Mouse (Mus musculus): ENCODE measurements around the gene 4930556J24Rik. TPM values are rescaled to one million over a fixed set of nuclear protein-coding genes. Genes with fewer than 3 reads are reported as not detected.
"Not testable (repeated sequence)": the region's sequence is repeated elsewhere in the genome, so short reads cannot be mapped to it uniquely, and the experiment has no call there.

4930556J24Rik gene
- polyA plus RNA-seq, 1 experiment from 2014 or later = 0.37 TPM

DNA sequence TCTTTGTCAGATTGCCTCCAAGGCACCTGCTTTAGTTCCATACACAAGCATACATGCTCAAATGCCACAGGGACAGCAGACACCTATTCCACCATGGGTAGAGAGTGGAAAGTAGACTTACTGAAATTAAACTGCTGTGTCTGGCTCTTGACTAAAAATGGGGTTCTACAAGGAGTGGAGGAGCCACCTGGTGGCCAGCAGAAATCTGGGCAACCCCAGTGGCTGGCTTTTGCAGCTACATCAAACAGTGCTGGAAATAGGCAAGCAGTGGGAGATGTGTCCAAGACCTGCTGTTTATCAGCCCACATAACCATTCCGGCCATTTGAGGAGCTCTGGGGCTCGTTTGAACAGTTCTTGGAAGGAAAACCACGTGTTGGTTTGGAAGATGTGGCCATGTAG, 6.7 kb downstream of the 4930556J24Rik start:
- peaks cover 9% of the 10 kb centered on the region for H3K4me1 ChIP-seq
- H3K9me3 ChIP-seq = no peaks in the 10 kb centered on the region
- peaks cover 75% of the 10 kb centered on the region for H3K36me3 ChIP-seq
- no peak overlapping the region for H3K27ac ChIP-seq
- H3K4me2 ChIP-seq (replicated peaks) = no peak overlapping the region
- no peak overlapping the region for H3K4me3 ChIP-seq
- H3K27me3 ChIP-seq = no peaks in the 10 kb centered on the region
- H3K9ac ChIP-seq = no peak overlapping the region
- WGBS = 78% methylated on average over 3 of the region's 3 CpGs
- ATAC-seq (ENCODE audit: low FRiP score, low read depth) = no peak

DNA sequence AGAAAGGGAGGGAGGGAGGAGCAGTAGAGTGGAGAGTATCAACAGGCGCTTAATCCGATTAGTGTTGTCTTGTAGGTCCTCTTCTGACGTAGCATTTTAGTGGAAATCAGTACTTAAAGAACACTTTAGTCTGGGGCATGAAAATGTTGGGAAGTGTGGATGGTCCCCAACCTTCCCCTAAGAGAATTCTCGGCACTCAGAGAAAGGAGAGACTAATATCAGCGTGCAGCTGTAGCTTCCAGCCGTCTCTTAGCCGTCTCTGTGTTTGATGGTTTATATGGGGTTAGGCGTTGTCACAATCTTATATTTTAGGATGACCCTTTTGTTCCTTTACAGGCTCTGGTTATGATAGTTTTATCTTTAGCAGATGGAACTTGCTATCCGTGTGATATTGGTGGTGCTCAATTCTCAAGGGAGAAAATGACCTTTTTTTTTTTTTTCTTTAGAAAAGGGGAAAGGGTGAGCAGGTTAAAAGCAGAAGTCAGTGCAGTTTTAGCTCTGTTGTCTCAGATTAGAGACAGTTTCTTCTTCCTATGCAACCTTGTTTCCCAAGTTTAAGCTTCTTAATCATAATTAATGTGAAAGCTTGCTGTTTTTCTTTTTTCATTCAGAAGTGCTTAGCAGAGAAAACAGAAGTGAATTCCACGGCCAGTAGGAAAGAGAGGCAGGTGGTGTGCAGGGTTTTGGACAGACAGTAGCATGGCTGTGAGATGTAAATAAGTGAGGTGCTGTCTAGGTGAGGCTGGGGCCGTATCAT, 12.0 kb downstream of the 4930556J24Rik start:
- no peak for ATAC-seq (ENCODE audit: low FRiP score, low read depth)
- 15% methylated on average over 11 of the region's 11 CpGs for WGBS

DNA sequence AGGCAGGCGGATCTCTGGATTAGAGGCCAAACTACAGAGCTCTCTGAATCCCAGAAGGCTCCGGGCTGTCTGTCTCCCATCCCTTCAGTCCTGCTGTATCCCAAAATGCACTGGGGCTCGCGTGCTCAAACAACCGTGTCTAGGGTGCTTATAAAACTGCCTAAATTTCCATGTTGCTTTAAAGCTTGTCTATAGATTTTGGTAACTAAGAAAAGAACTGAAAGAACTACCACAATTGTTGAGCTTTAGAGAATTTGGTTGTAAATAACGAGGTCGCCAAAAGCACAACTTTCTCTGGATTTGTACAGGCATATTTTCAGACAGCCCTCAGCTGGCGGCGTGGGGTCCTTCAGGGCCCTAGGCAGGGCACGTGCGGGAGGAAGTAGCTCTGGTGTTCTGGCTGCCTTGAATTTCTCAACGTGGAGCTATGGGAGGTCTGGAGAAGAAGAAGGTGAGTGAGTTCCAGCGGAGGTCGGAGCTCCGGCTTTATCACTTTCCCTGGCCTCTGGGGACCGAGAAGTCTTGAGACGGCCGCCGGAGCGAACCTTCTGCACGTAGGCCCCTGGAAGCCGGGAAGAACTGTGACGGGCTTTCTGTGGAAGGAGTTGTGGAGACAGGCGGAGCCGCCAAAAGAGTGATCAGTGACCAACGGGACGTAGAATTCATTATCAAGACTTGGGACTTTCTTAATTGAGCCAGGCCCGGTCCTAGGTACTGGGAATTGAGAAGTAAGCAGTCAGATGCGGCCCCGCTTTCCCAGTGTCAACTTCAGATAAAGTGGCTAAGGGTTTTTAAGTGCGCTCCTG, 12.8 kb downstream of the 4930556J24Rik start, which contains the start of gene Pes1:
TSS of gene Pes1 (plus strand) at position 366 of the 806 bp plus-strand sequence.
- Histone ChIP-seq H3K9me3 (no peaks in the 10 kb centered on the region), H3K4me2 (replicated peaks) (peak within 1 kb of the TSS; percentile 81), H3K27ac (peak within 1 kb of the TSS; percentile 40; the same call in 1 of the 2 replicates), H3K36me3 (peaks cover 15% of the 10 kb centered on the region), H3K4me1 (peaks cover 16% of the 10 kb centered on the region), H3K27me3 (no peaks in the 10 kb centered on the region), H3K4me3 (peak within 1 kb of the TSS; percentile 88), H3K9ac (peak within 1 kb of the TSS; percentile 89)
- WGBS = under 1% methylated on average over 31 of the region's 31 CpGs
- ATAC-seq (ENCODE audit: low FRiP score, low read depth) = peak; percentile 94

More for the DNA sequence above, 12.0 kb downstream of the 4930556J24Rik start:
- peak overlapping the region; percentile 89 for H3K9ac ChIP-seq
- H3K4me1 ChIP-seq = peaks cover 16% of the 10 kb centered on the region
- peak overlapping the region; percentile 88 for H3K4me3 ChIP-seq
- H3K9me3 ChIP-seq = no peaks in the 10 kb centered on the region
- H3K36me3 ChIP-seq = peaks cover 23% of the 10 kb centered on the region
- peak overlapping the region; percentile 81 for H3K4me2 ChIP-seq (replicated peaks)
- no peaks in the 10 kb centered on the region for H3K27me3 ChIP-seq
- no peak overlapping the region for H3K27ac ChIP-seq

DNA sequence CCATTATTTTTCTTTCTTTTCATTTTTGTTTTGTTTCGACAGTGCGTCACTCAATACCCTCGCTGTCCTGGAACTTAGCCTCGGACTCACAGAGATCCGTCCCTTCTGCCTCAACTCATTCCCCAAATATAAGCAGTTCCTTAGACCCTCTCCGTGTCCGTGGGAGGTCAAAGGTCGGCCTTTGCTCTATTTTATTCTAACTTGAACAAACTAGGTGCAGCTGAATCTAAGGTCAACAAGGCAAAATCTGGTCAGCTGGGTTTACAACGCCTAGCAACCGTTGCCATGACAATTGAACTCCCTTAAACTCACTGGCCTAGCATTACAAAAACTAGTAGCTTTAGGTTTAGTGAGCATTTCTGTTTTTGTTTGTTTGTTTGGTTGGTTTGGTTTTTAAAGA, 13.4 kb downstream of the 4930556J24Rik start:
- Histone ChIP-seq H3K4me2 (replicated peaks) (peak overlapping the region; percentile 81), H3K27me3 (no peaks in the 10 kb centered on the region), H3K4me3 (peak overlapping the region; percentile 88), H3K27ac (no peak overlapping the region), H3K9me3 (no peaks in the 10 kb centered on the region), H3K4me1 (peaks cover 16% of the 10 kb centered on the region), H3K36me3 (peaks cover 9% of the 10 kb centered on the region), H3K9ac (no peak overlapping the region)
- no peak for ATAC-seq (ENCODE audit: low FRiP score, low read depth)
- 84% methylated on average over 10 of the region's 10 CpGs for WGBS

DNA sequence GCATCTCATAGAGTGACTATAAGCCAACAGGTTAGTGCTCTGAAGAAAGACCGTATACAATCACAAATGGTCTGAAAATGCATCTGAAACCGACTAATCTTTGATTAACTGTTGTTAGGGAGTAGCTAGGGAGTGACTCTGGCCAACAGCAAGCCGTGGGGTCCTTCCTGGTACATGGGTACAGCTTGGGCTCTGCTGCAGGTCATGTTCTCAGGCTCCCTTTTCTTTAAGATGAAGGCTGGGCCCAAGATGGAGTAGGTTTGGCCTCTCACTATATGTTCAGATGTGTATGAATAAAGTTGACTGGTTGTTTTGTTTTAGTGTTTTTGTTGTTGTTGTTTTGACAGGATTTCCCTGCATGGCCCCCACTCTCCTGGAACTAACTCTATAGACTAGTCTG, 14.8 kb downstream of the 4930556J24Rik start:
- no peak overlapping the region for H3K4me3 ChIP-seq
- H3K27me3 ChIP-seq = no peaks in the 10 kb centered on the region
- H3K36me3 ChIP-seq = 0 out of 2 replicates have a peak, but pooled peaks cover 3% of the 10 kb centered on the region
- no peaks in the 10 kb centered on the region for H3K9me3 ChIP-seq
- 69% methylated on average over 3 of the region's 3 CpGs for WGBS
- peaks cover 16% of the 10 kb centered on the region for H3K4me1 ChIP-seq
- no peak overlapping the region for H3K9ac ChIP-seq
- ATAC-seq (ENCODE audit: low FRiP score, low read depth) = no peak
- H3K4me2 ChIP-seq (replicated peaks) = no peak overlapping the region
- H3K27ac ChIP-seq = no peak overlapping the region

DNA sequence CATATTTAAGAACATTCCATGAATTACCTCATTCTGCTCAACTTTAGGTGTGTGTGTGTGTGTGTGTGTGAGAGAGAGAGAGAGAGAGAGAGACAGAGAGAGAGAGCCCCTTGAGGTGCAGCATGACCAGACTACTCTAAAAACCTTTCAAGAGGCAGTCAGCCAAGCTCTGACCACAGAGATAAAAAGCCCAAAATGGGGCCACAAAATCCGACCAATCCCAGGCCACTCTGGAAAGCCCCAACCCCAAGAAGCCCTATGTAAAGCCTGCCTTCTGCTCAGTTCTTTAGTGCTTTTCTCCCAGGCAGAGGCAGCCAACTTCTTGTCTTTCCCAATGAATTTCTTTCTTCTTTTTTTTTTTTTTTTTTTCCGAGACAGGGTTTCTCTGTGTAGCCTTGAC, 15.7 kb downstream of the 4930556J24Rik start:
- Histone ChIP-seq H3K9ac (no peak overlapping the region), H3K4me1 (peaks cover 14% of the 10 kb centered on the region), H3K9me3 (no peaks in the 10 kb centered on the region), H3K36me3 (no peaks in the 10 kb centered on the region), H3K27ac (no peak overlapping the region), H3K4me3 (no peak overlapping the region), H3K4me2 (replicated peaks) (no peak overlapping the region), H3K27me3 (no peaks in the 10 kb centered on the region)
- no peak for ATAC-seq (ENCODE audit: low FRiP score, low read depth)
- WGBS = 50% methylated on average over 2 of the region's 2 CpGs

DNA sequence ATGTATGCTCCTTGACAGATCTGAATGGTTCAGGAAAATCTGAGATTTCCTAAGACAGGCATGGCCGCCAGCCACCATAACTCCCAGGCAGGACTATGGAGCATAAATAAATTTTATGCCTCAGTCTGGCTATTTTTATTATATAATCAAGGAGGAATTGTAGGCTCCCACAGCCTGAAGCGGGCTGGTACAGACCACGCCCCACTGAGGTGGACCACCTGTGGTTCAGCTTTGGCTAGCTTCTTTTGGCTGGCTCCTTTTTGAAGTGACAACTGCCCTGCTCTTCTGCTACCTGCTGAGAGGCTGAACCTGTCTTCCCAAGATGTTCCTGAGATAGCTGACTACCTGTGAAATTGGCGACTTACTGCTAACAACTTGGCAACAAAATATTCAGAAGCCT, 21.2 kb downstream of the 4930556J24Rik start:
- not testable (repeated sequence) for H3K36me3 ChIP-seq; H3K4me1 ChIP-seq; H3K9me3 ChIP-seq; H3K9ac ChIP-seq; H3K27me3 ChIP-seq; H3K4me3 ChIP-seq; H3K27ac ChIP-seq; ATAC-seq (ENCODE audit: low FRiP score, low read depth); H3K4me2 ChIP-seq (replicated peaks)
- 80% methylated on average over 4 of the region's 4 CpGs for WGBS

DNA sequence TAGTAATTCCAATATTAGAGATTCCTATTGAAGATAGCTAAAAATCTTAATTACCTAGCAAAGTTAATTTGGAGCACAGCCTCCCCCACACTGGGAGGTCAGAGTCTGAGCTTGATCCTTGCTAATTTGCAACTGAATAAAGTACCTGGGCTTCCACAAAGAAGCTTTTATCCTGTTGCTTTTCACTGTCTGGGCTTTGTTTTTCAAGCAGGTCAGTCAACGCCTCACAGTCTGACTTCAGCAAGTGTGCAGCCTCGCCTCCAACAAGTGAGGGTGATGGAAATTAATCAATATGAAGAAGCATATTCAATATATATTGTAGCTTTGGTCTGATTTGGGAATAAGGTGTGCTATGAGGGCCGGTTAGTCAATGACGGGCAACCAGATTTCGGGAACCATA, 21.7 kb downstream of the 4930556J24Rik start:
- WGBS = 83% methylated on average over 5 of the region's 5 CpGs
- H3K27me3 ChIP-seq; ATAC-seq (ENCODE audit: low FRiP score, low read depth); H3K4me3 ChIP-seq; H3K27ac ChIP-seq; H3K4me2 ChIP-seq (replicated peaks); H3K9me3 ChIP-seq; H3K36me3 ChIP-seq; H3K4me1 ChIP-seq; H3K9ac ChIP-seq: not testable (repeated sequence)

DNA sequence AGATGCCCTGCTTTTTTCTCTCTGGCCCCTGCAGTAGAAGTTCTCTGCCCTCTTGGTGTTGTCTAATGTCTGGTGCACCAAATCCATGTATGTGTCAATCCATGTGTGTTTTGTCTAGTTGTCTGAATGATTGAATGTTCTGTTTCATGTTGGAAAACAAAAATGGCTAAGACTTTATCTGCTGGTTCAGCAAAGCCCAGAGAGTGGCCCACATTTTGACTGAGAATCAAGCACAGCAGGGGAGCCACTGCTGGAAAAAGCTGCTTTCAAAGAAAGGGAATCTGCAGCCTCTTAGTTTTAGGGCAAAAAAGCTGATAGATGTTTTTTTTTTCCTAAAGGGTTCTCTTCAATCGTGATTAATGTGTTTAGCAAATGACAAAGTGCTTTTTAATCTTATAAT, 30.2 kb downstream of the 4930556J24Rik start:
- Histone ChIP-seq H3K9ac (no peak overlapping the region), H3K4me2 (replicated peaks) (no peak overlapping the region), H3K4me3 (no peak overlapping the region), H3K27me3 (peaks cover 16% of the 10 kb centered on the region), H3K36me3 (no peaks in the 10 kb centered on the region), H3K27ac (no peak overlapping the region), H3K9me3 (no peaks in the 10 kb centered on the region), H3K4me1 (no peaks in the 10 kb centered on the region)
- 21% methylated on average over 1 of the region's 1 CpGs for WGBS
- no peak for ATAC-seq (ENCODE audit: low FRiP score, low read depth)

DNA sequence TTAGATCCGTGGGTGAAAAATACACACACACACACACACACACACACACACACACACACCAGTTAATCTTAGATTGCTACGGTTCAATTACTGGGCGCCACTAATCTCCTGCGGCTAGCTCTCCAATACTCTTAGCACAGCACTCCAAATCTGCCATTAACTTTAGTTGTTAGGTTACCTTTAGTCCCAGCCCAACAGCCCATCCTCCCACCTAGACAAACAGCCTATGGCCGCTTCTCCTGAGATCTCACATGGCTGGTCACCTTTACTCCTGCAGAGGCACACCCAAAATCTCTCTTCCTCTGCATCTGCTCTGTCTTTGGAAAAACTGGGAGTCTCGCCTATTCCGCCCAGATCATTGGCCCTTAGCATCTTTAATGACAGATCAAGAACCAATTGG, 35.2 kb downstream of the 4930556J24Rik start:
- ATAC-seq (ENCODE audit: low FRiP score, low read depth) = no peak
- H3K9ac ChIP-seq = no peak overlapping the region
- no peak overlapping the region for H3K4me2 ChIP-seq (replicated peaks)
- 81% methylated on average over 7 of the region's 7 CpGs for WGBS
- no peaks in the 10 kb centered on the region for H3K36me3 ChIP-seq
- no peak overlapping the region for H3K27ac ChIP-seq
- no peak overlapping the region for H3K4me3 ChIP-seq
- peaks cover 17% of the 10 kb centered on the region for H3K27me3 ChIP-seq
- H3K9me3 ChIP-seq = no peaks in the 10 kb centered on the region
- H3K4me1 ChIP-seq = no peaks in the 10 kb centered on the region

DNA sequence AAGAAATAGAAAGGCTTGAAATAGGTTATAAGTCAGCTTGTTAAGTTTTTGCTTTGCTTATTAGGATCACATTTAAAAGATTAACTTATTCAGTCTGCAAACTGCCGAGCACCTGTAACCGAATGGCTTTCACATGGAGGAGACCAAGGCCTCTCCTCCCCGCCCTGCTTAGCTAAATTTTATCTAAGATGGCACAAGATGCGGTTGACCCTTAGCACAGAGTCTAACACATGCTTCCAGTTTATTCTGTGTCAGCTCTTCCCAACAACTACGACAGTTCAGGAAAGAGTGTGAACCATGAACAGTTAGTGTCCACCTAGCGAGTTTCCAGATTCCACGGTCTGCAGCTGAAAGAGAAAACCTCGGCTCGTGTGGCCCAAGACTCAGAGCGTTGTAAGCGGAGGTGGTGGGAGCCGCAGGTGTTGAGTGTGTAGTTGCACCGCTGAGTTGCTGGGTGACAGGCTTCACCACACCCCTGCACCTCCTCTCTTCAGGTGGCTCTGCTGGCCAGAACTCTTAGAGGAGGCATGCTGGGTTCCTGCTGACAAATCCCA, 39.2 kb downstream of the 4930556J24Rik start:
- H3K27ac ChIP-seq = no peak overlapping the region
- H3K4me1 ChIP-seq = no peaks in the 10 kb centered on the region
- H3K27me3 ChIP-seq = 0 out of 2 replicates have a peak, but pooled peaks cover 2% of the 10 kb centered on the region
- H3K4me2 ChIP-seq (replicated peaks) = no peak overlapping the region
- no peak overlapping the region for H3K4me3 ChIP-seq
- H3K9ac ChIP-seq = no peak overlapping the region
- H3K9me3 ChIP-seq = no peaks in the 10 kb centered on the region
- WGBS = 80% methylated on average over 13 of the region's 13 CpGs
- no peak for ATAC-seq (ENCODE audit: low FRiP score, low read depth)
- H3K36me3 ChIP-seq = no peaks in the 10 kb centered on the region

DNA sequence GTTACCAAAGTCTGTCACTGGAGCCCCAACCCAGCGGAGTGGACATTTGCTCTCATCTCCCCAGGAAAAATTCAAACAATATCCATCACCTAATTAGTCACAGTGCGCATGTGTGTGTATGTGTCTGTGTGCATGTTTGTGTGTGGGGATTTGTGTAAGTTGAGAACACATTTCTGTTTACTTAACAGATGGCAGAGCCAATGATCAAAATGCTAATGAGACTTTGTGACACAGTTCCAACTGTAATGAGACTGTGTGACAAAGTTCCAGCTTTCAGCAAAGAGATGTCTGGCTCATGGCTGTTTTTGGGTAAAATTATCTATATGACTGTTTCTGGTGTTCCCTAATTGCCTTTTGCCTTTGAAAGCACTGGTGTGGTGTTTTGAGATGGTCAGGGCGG, 40.3 kb downstream of the 4930556J24Rik start:
- H3K4me3 ChIP-seq = no peak overlapping the region
- no peaks in the 10 kb centered on the region for H3K36me3 ChIP-seq
- peaks cover 6% of the 10 kb centered on the region for H3K4me1 ChIP-seq
- no peak overlapping the region for H3K27ac ChIP-seq
- H3K9me3 ChIP-seq = no peaks in the 10 kb centered on the region
- no peak for ATAC-seq (ENCODE audit: low FRiP score, low read depth)
- no peak overlapping the region for H3K4me2 ChIP-seq (replicated peaks)
- H3K9ac ChIP-seq = no peak overlapping the region
- 70% methylated on average over 3 of the region's 3 CpGs for WGBS
- 0 out of 2 replicates have a peak, but pooled peaks cover 2% of the 10 kb centered on the region for H3K27me3 ChIP-seq
